Mouse (Mus musculus): Measurements from ENCODE around the gene Zfp287.

- TF ChIP-seq POLR2A (IDR thresholded peaks at IDR 0.05; ENCODE audit: extremely low read depth, insufficient read depth, low read length) (no peak), CTCF (IDR thresholded peaks at IDR 0.05; ENCODE audit: extremely low read depth, insufficient read depth, low read length) (no peak)
Observed at GRCm38 (mm10) chr11:62668986-62669385, 62.7 kb downstream of the Zfp287 start.
